Mouse (Mus musculus): ENCODE results near the gene Mmp17. TPM values are rescaled to one million over a fixed set of nuclear protein-coding genes. Genes with fewer than 3 reads are reported as not detected.

Mmp17 gene
- polyA plus RNA-seq, 1 experiment from 2014 or later = 10.4 TPM

Other genes starting within 250 kb of the Mmp17 start
- gene Sfswap, start 82.9 kb upstream of the Mmp17 start, polyA plus RNA-seq (2016; fragmentation: Nextera tagmentation; extraction: Ambion mirVana) = 62.8 and 65.6 TPM in 2 replicates
- gene Zfp11, start 85.9 kb downstream of the Mmp17 start, polyA plus RNA-seq (2016; fragmentation: Nextera tagmentation; extraction: Ambion mirVana) = 5.6 and 6.3 TPM in 2 replicates
- gene Sept14, start 124.3 kb downstream of the Mmp17 start, polyA plus RNA-seq (2016; fragmentation: Nextera tagmentation; extraction: Ambion mirVana) = not detected in 2 replicates
- 160 and 166 TPM in 2 replicates for gene Mrps17, start 131.3 kb downstream of the Mmp17 start, polyA plus RNA-seq (2016; fragmentation: Nextera tagmentation; extraction: Ambion mirVana)
- 79.0 and 83.1 TPM in 2 replicates for gene Nipsnap2, start 140.9 kb downstream of the Mmp17 start, polyA plus RNA-seq (2016; fragmentation: Nextera tagmentation; extraction: Ambion mirVana)
- 42.8 and 47.3 TPM in 2 replicates for gene Psph, start 203.3 kb downstream of the Mmp17 start, polyA plus RNA-seq (2016; fragmentation: Nextera tagmentation; extraction: Ambion mirVana)